Mouse (Mus musculus) megakaryocyte, adult 5-6 weeks (primary cell): Measurements from ENCODE around the gene Aqp5. TPM values are rescaled to one million over a fixed set of nuclear protein-coding genes. Genes with fewer than 3 reads are reported as not detected.

Experiments used
- ATAC-seq: 2 replicates; pipeline ENCODE4 v1.8.0; 2016; ENCODE audit warnings: mild to moderate bottlenecking, inconsistent platforms; ENCODE audit not compliant: poor library complexity, severe bottlenecking
- total RNA-seq, 2 experiments: library from RNA; stranded (forward) in 1 of 2; stranded (reverse) in 1 of 2; fragments of 153-499, 151-499 nt in 1 of 2; fragments of 221-1000, 200-1000 nt in 1 of 2; gene quantifications; 2 replicates each; pipeline versions ENCODE4 v1.2.3 to v1.2.4; 2015 to 2017

Aqp5 gene
- total RNA-seq (2015), result not detected in 2 replicates
- total RNA-seq (2017), result not detected in 2 replicates

GRCm38 (mm10) chr15:99590429-99591084 lies at the start of gene Aqp5:
Gene Aqp5, plus strand, starts transcription at chr15:99590782.
- ATAC-seq, result no peak

- no peak for ATAC-seq
These were observed 46.5 kb upstream of the Aqp5 start for GRCm38 (mm10) chr15:99544047-99544446.

GRCm38 (mm10) chr15:99546596-99546995 lies 44.0 kb upstream of the Aqp5 start:
- ATAC-seq, result no peak

- ATAC-seq, result no peak
These were observed 42.9 kb upstream of the Aqp5 start for GRCm38 (mm10) chr15:99547732-99548131.

- no peak for ATAC-seq
These were observed 40.7 kb upstream of the Aqp5 start for GRCm38 (mm10) chr15:99549901-99550300.

- no peak for ATAC-seq
These were observed 36.8 kb upstream of the Aqp5 start for GRCm38 (mm10) chr15:99553767-99554166.

GRCm38 (mm10) chr15:99558947-99559346 lies 31.6 kb upstream of the Aqp5 start:
- ATAC-seq, result no peak

GRCm38 (mm10) chr15:99560246-99560645 lies 30.3 kb upstream of the Aqp5 start:
- no peak for ATAC-seq

GRCm38 (mm10) chr15:99567371-99567770 lies 23.2 kb upstream of the Aqp5 start:
- ATAC-seq, result no peak

- no peak for ATAC-seq
These were observed 21.9 kb upstream of the Aqp5 start for GRCm38 (mm10) chr15:99568682-99569081.

GRCm38 (mm10) chr15:99569123-99569522 lies 21.5 kb upstream of the Aqp5 start:
- ATAC-seq, result no peak

- ATAC-seq, result no peak
These were observed 11.6 kb upstream of the Aqp5 start, which contains the start of gene Aqp2 for GRCm38 (mm10) chr15:99578802-99579485. Gene Aqp2, plus strand, starts transcription at chr15:99579055.

GRCm38 (mm10) chr15:99583463-99584344 lies 6.9 kb upstream of the Aqp5 start:
- peak; percentile 33; the same call in 1 of the 2 replicates for ATAC-seq

GRCm38 (mm10) chr15:99584407-99585202 lies 6.0 kb upstream of the Aqp5 start:
- peak; percentile 9; the same call in 1 of the 2 replicates for ATAC-seq

GRCm38 (mm10) chr15:99585741-99586140 lies 4.8 kb upstream of the Aqp5 start:
- ATAC-seq, result no peak

GRCm38 (mm10) chr15:99586525-99586924 lies 4.1 kb upstream of the Aqp5 start:
- no peak for ATAC-seq

GRCm38 (mm10) chr15:99589237-99589636 lies 1.3 kb upstream of the Aqp5 start:
- no peak for ATAC-seq

- ATAC-seq, result no peak
These were observed 878 bp upstream of the Aqp5 start for GRCm38 (mm10) chr15:99589704-99590103.

GRCm38 (mm10) chr15:99592177-99592576 lies 1.6 kb downstream of the Aqp5 start:
- no peak for ATAC-seq

GRCm38 (mm10) chr15:99592877-99593276 lies 2.3 kb downstream of the Aqp5 start:
- ATAC-seq, result no peak
